ENCODE assay signal across 9 mouse cellular contexts in the genomic region with DNA sequence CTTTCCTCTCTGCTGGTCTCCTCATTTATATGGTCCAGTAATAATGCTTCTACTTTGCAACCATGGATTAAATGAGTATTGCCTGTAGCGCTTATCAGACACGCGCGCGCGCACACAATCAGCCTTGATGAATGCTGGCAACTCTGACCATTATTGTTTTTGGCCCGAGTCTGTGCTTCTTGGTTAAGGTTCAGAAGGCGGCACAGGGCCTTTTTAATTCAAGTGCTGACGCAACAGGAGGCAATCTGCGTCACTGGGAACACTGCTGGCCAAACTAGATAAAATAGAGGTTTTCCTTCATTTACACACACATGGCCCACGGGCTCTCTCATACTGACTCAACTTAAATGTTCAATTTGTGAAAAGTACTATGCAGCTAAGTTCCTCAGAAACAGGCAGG.
DNase-seq lines count a peak whose midpoint lies in the region; ATAC-seq and TF ChIP-seq lines count a peak whose summit lies in the region.
"Had no signal": no experiment of that assay in that cellular context is flagged by ENCODE, and none has a peak within 500 bp of the region (broad histone marks: within the 10 kb centered on the region; RNA-seq: fewer than 3 reads in every experiment).

No protein-coding gene starts in this region.

- no peak for TF ChIP-seq POLR2A in ES-Bruce4 (IDR thresholded peaks at IDR 0.05; ENCODE audit: insufficient read depth, low read length)

- no peak overlapping the region for H3K4me3 ChIP-seq in ES-Bruce4 (ENCODE audit: low read depth, low read length)
- H3K4me3 ChIP-seq in forebrain, embryonic 11.5 days (ENCODE audit: low read depth, low read length) = no peak overlapping the region
- H3K4me3 ChIP-seq: limb, embryonic 15.5 days had no signal

- ATAC-seq in forebrain, embryonic 11.5 days (replicated peaks; ENCODE audit: low FRiP score) = no peak
- ATAC-seq in erythroid progenitor cell, adult 5-6 weeks (replicated peaks; ENCODE audit: low FRiP score, poor library complexity, severe bottlenecking) = no peak

- TF ChIP-seq EP300 in ES-Bruce4 (IDR thresholded peaks at IDR 0.05; ENCODE audit: insufficient read depth, low read depth, low read length) = no peak

- WGBS in forebrain, embryonic 11.5 days = 81% methylated on average over 11 of the region's 11 CpGs

- peaks cover 14% of the 10 kb centered on the region for H3K36me3 ChIP-seq in ES-Bruce4 (ENCODE audit: control insufficient read depth, insufficient read depth, low read length, poor library complexity, severe bottlenecking)
- no peaks in the 10 kb centered on the region for H3K36me3 ChIP-seq in forebrain, embryonic 11.5 days (ENCODE audit: control insufficient read depth, insufficient read depth, low read length)

- no peaks in the 10 kb centered on the region for H3K27me3 ChIP-seq in ES-Bruce4 (ENCODE audit: control insufficient read depth, insufficient read depth, low read length, poor library complexity, severe bottlenecking)
- no peaks in the 10 kb centered on the region for H3K27me3 ChIP-seq in forebrain, embryonic 11.5 days (ENCODE audit: control insufficient read depth, insufficient read depth, low read length)
- H3K27me3 ChIP-seq: limb, embryonic 15.5 days had no signal

- DNase-seq in 416B (ENCODE audit: low read depth) = peak; percentile 85
- peak; percentile 53 for DNase-seq in c-Kit-positive CD71-positive TER-119-negative erythroid progenitor cells, embryonic 14.5 days (ENCODE audit: low read depth)
- peak; percentile 16 to 25 for DNase-seq in heart, postnatal 14 days
- no peak for DNase-seq in forebrain, embryonic 11.5 days (ENCODE audit: low spot score)
- DNase-seq in thymus, postnatal 10 days (ENCODE audit: low spot score in 2 of 2) = no peak

- H3K4me2 ChIP-seq in forebrain, embryonic 11.5 days (ENCODE audit: low read depth, low read length, severe bottlenecking) = no peak overlapping the region
- H3K4me2 ChIP-seq: limb, embryonic 15.5 days had no signal

- no peaks in the 10 kb centered on the region for H3K9me3 ChIP-seq in ES-Bruce4 (replicated peaks; ENCODE audit: control insufficient read depth, insufficient read depth, low read length, poor library complexity, severe bottlenecking)
- H3K9me3 ChIP-seq in forebrain, embryonic 11.5 days (ENCODE audit: control insufficient read depth, low read length) = no peaks in the 10 kb centered on the region
- H3K9me3 ChIP-seq: limb, embryonic 15.5 days had no signal

- intact Hi-C loops in heart, postnatal 14 days (cut with DNase I) = no loop called here

- no peak overlapping the region for H3K9ac ChIP-seq in ES-Bruce4 (ENCODE audit: low read depth, poor library complexity, severe bottlenecking)
- no peak overlapping the region for H3K9ac ChIP-seq in forebrain, embryonic 11.5 days (ENCODE audit: low read length)
- H3K9ac ChIP-seq: limb, embryonic 15.5 days had no signal

- peaks cover 3% of the 10 kb centered on the region for H3K4me1 ChIP-seq in ES-Bruce4 (ENCODE audit: control insufficient read depth, insufficient read depth, low read length)
- H3K4me1 ChIP-seq in forebrain, embryonic 11.5 days (replicated peaks; ENCODE audit: control insufficient read depth, insufficient read depth, low read length) = 0 out of 2 replicates have a peak, but pooled peaks cover 3% of the 10 kb centered on the region
- H3K4me1 ChIP-seq: limb, embryonic 15.5 days had no signal

- no peak for TF ChIP-seq CTCF in ES-Bruce4 (IDR thresholded peaks at IDR 0.05; ENCODE audit: low read depth, low read length)

- peak overlapping the region; percentile 88 for H3K27ac ChIP-seq in ES-Bruce4 (ENCODE audit: insufficient read depth, low read length)
- no peak overlapping the region for H3K27ac ChIP-seq in forebrain, embryonic 11.5 days (ENCODE audit: low read depth, low read length)
- H3K27ac ChIP-seq: kidney, postnatal 0 days; limb, embryonic 15.5 days had no signal

Comparison
In these comparisons a context has a peak if more than half of its experiments do, and no peak if none do; other contexts are left out.
1. DNase-seq: peak in 416B (single experiment), c-Kit-positive CD71-positive TER-119-negative erythroid progenitor cells, embryonic 14.5 days (single experiment) and heart, postnatal 14 days (2 of 2); none in forebrain, embryonic 11.5 days (single experiment) and thymus, postnatal 10 days (0 of 2).